Mouse (Mus musculus) spleen, postnatal 4 days (tissue): ENCODE results near the gene Nusap1.
A peak's percentile ranks its signal among the peaks of the same experiment; 100 is the strongest.
"Not testable (repeated sequence)": the region's sequence is repeated elsewhere in the genome, so short reads cannot be mapped to it uniquely, and the experiment has no call there.

Experiments
- DNase-seq, 2 experiments: peaks; one replicate each; pipeline ENCODE4 v3.0.0; 2022; ENCODE audit warnings: low spot score in 2 of 2

Gene Nusap1

GRCm38 (mm10) chr2:119641214-119641912 is 23.3 kb downstream of the Nusap1 start:
- DNase-seq = no peak

GRCm38 (mm10) chr2:119644254-119644653 is 26.2 kb downstream of the Nusap1 start:
- no peak for DNase-seq

- peak; percentile 81 to 89 for DNase-seq
These were observed 44.4 kb downstream of the Nusap1 start, which contains the start of gene Ndufaf1 for GRCm38 (mm10) chr2:119662220-119663182. Ndufaf1 (minus strand) TSS chr2:119662827.

GRCm38 (mm10) chr2:119665744-119666143 is 47.6 kb downstream of the Nusap1 start:
- not testable (repeated sequence) for DNase-seq

GRCm38 (mm10) chr2:119669010-119669409 is 50.9 kb downstream of the Nusap1 start:
- DNase-seq = no peak

GRCm38 (mm10) chr2:119674525-119675214 is 56.6 kb downstream of the Nusap1 start, which contains the start of gene Rtf1:
Rtf1 (plus strand) TSS chr2:119675068.
- DNase-seq = peak; percentile 98 to 100

GRCm38 (mm10) chr2:119675215-119675784 is 57.2 kb downstream of the Nusap1 start:
- no peak for DNase-seq

- no peak for DNase-seq
These were observed 57.7 kb downstream of the Nusap1 start for GRCm38 (mm10) chr2:119675831-119676230.

GRCm38 (mm10) chr2:119683706-119684105 is 65.6 kb downstream of the Nusap1 start:
- DNase-seq = no peak

GRCm38 (mm10) chr2:119692003-119692701 is 74.1 kb downstream of the Nusap1 start:
- no peak for DNase-seq

- no peak for DNase-seq
These were observed 76.7 kb downstream of the Nusap1 start for GRCm38 (mm10) chr2:119694826-119695225.

GRCm38 (mm10) chr2:119696111-119696510 is 78.0 kb downstream of the Nusap1 start:
- DNase-seq = no peak

- peak; percentile 59 to 70 for DNase-seq
These were observed 80.4 kb downstream of the Nusap1 start for GRCm38 (mm10) chr2:119698472-119698871.

GRCm38 (mm10) chr2:119699962-119700361 is 81.9 kb downstream of the Nusap1 start:
- DNase-seq = no peak
